In the genomic region with DNA sequence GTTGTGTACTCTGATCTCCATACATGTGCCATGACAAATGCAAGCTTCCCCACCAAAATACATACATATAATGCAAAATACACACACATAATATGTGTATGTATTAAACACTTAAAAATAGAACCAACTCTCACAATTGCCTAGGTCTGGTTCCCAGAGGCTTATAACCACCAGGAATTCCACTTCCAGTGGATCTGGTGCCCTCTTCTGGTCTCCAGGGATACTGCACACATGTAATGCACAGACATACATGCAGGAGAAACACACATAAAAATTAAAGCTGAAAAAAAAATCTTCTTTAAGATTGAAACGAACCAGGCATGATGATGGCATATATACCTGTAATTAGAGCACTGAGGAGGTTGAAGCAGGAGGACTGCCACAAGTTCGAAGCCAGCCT, we compare ENCODE assay signal across 19 mouse cellular contexts. TPM values are rescaled to one million over a fixed set of nuclear protein-coding genes. Genes with fewer than 3 reads are reported as not detected.
DNase-seq lines count a peak whose midpoint lies in the region; TF ChIP-seq lines count a peak whose summit lies in the region.
"Had no signal": no experiment of that assay in that cellular context is flagged by ENCODE, and none has a peak within 500 bp of the region (broad histone marks: within the 10 kb centered on the region; RNA-seq: fewer than 3 reads in every experiment).

No protein-coding gene starts in this region.

- no peaks in the 10 kb centered on the region for H3K27me3 ChIP-seq in kidney, adult 2 months (replicated peaks; ENCODE audit: control insufficient read depth, insufficient read depth, low read length)
- H3K27me3 ChIP-seq: hindbrain, embryonic 13.5 days had no signal

- no peaks in the 10 kb centered on the region for H3K36me3 ChIP-seq in kidney, adult 2 months (ENCODE audit: control insufficient read depth, insufficient read depth, low read length)
- H3K36me3 ChIP-seq: embryonic facial prominence, embryonic 12.5 days; heart, embryonic 15.5 days; hindbrain, embryonic 13.5 days had no signal

- no peaks in the 10 kb centered on the region for H3K4me1 ChIP-seq in kidney, adult 2 months (ENCODE audit: control insufficient read depth, insufficient read depth, low read length)

- H3K27ac ChIP-seq in kidney, adult 2 months (ENCODE audit: insufficient read depth, low read depth, low read length): no peak overlapping the region
- H3K27ac ChIP-seq: embryonic facial prominence, embryonic 12.5 days; heart, embryonic 15.5 days had no signal

- peak; percentile 56 to 72 for DNase-seq in cerebellum, postnatal 10 days
- no peak for DNase-seq in cerebellum, adult 18-20 months
- DNase-seq in kidney, adult 2 months: no peak
- no peak for DNase-seq in kidney, adult 11 months
- peak; percentile 47 for DNase-seq in lung, postnatal 10 days
- no peak for DNase-seq in lung, postnatal 14 days
- no peak for DNase-seq in brain, embryonic 14.5 days (ENCODE audit: low read depth)
- DNase-seq in yolk sac, embryonic 10.5 days (ENCODE audit: low spot score): no peak
- DNase-seq: adrenal gland, postnatal 10 days; cerebellum, postnatal 36 days; gastrocnemius, postnatal 36 days; kidney, adult 18-20 months; lung, adult 2 months; thymus, postnatal 25 days had no signal

- TF ChIP-seq POLR2A in kidney, adult 2 months (IDR thresholded peaks at IDR 0.05; ENCODE audit: low read depth, low read length): no peak
- TF ChIP-seq POLR2A in brain, embryonic 14.5 days (IDR thresholded peaks at IDR 0.05; ENCODE audit: borderline replicate concordance, extremely low read depth, insufficient read depth, insufficient read length, poor library complexity, severe bottlenecking): no peak

- 90% methylated on average over 2 of the region's 2 CpGs for WGBS in kidney, adult 2 months

- TF ChIP-seq CTCF in kidney, adult 2 months (conservative IDR thresholded peaks at IDR 0.05; ENCODE audit: insufficient read depth, insufficient read length, low read depth, low read length): 0 out of 2 replicates have a peak, but pooled peaks have one; percentile 3
- TF ChIP-seq CTCF in brain, embryonic 14.5 days (IDR thresholded peaks at IDR 0.05; ENCODE audit: borderline replicate concordance, extremely low read depth, insufficient read depth, insufficient read length): peak; percentile 32; the same call in 1 of the 2 replicates

- H3K4me3 ChIP-seq in kidney, adult 2 months (ENCODE audit: insufficient read depth, low read depth, low read length): no peak overlapping the region
- H3K4me3 ChIP-seq: embryonic facial prominence, embryonic 12.5 days; heart, embryonic 15.5 days; hindbrain, embryonic 13.5 days; megakaryocyte, embryonic 14.5 days; myocyte had no signal

RNA-seq across cellular contexts. Expression of a gene that starts 5.2 kb away (rescaled TPM):
- 44.9 and 46.3 TPM in 2 replicates for polyA plus RNA-seq in kidney, adult 2 months (2012; rRNA removed)
- 51.4 and 145 TPM in 2 replicates for polyA plus RNA-seq in brain, embryonic 14.5 days (2012; rRNA removed)

Comparison
In these comparisons a context has a peak if more than half of its experiments do, and no peak if none do; other contexts are left out.
1. DNase-seq: peak in cerebellum, postnatal 10 days (2 of 2) and lung, postnatal 10 days (single experiment); none in cerebellum, adult 18-20 months (0 of 2), kidney, adult 2 months (single experiment), kidney, adult 11 months (single experiment), lung, postnatal 14 days (single experiment), brain, embryonic 14.5 days (single experiment) and yolk sac, embryonic 10.5 days (single experiment).